Mouse (Mus musculus): ENCODE data around the gene Tomm40.

Tomm40 gene

DNA sequence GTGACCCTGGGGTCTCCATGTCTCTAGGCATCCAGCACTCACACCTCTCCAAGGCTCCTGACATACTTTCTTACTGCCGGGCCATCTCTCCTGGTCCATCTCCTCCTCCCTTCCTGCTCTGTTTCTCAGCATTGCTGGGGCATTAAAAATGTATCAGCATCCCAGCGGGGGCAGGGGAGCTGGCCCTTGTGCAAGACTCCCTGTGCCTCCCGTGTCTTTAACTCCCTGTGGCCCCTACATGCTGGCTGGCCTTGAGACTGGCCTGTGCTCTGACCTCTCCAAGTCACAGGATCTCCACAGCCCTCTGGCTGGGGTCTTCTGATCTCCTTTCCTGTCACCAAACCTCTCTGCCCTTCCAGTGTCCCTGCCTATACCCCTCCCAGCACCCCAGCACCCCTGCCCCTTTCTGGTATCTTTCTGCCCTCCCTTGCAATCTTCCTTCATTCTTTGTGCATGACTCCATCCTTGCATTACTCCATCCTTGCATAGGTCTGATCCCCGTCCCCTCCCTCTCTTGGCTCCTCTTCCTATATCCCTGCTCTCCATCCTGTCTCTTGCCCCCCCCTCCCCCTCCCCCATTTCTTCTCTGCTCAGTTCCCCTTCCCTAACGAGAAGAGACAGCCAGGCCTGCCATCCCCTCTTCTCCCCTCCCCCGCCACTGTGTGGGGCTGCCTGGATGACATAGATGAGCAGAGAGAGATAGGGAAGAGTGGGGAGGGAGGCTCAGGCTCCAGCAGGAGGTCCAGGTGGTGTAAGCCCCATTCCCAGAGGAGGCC is 31.4 kb upstream of the Tomm40 start:
- intact Hi-C loops (cut with DNase I): loop anchor here (5.0 kb wide), 1 partner anchor 34 kb away; no protein-coding TSS in a partner anchor

DNA sequence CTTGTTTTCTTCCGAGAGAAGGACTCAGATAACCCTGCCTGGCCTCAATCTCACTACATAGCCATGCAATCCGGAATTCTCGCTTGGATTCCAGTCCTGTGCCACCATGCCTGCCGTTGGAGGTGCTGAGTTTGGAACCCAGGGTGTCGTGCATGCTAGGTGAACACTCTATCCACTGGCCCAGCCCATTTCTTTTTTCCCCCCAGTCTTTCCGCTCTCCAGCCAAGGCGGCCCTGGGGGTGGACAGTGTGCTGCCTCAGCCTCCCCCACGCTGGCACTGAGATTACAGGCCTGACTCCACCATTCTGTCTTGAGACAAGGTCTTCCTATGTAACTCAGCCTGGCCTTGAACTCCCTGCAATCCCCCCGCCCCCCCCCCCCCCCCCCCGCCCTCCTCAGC is 30.7 kb upstream of the Tomm40 start:
- intact Hi-C loops (cut with DNase I): loop anchor here (5.0 kb wide), 1 partner anchor 34 kb away; no protein-coding TSS in a partner anchor

DNA sequence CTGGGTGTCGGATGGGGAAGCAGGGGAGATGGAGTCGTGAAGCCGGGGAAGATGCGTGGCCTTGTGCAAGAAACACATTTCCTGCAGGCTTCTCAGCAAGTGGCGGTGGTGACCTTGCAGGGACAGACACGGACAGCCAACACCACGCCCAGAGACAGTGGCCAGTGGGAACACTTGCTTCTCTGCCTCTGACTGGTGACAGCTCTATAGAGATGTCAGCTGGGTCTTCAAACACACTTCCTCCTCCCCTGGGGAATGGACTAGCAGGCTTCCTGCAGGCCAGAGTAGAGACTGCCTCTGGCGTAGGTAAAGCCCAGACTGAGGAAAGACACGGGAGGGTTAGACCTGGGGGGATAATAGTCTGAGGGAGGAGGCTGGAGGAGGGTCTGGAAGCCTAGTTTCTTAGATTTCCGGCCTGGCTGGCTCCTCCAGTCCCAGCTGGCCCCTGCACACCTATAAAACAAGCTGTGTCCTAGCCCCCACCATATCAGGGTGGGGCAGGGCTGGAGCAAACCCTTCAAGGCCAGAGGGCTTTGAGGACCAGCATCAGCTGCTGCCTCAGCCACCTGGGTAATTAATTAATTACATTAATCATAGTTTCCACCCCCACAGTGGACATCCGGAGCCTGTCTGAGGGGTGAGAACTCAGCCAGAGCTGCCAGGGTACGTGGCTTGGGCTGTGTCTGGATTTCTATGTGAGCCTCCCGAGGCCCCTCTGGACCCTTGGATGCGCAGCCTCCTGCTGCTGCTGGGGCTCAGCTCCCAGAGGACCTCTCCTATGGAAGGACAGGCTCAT is 29.6 kb upstream of the Tomm40 start:
- intact Hi-C loops (cut with DNase I): loop anchor here (5.0 kb wide), 1 partner anchor 32 kb away; no protein-coding TSS in a partner anchor

DNA sequence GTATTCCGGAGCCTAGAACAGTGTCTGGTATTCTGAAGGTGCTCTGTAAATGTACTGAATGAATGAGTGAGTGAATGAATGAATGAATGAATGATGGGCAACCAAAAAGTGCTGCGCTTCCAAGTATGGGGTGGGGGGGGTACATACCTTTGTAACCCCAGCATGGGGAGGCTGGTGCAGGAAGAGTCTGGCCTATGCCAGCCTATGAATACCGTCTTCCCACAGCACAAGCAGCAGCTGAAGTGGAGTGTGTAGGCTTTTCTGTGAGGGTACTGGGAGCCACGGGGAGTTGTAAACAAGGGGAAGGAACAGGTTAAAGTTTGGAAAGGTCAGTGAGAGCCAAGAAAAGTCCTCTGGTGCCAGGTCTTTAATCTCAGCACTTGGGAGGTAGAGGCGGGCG is 28.6 kb upstream of the Tomm40 start:
- intact Hi-C loops (cut with DNase I): no loop called here

DNA sequence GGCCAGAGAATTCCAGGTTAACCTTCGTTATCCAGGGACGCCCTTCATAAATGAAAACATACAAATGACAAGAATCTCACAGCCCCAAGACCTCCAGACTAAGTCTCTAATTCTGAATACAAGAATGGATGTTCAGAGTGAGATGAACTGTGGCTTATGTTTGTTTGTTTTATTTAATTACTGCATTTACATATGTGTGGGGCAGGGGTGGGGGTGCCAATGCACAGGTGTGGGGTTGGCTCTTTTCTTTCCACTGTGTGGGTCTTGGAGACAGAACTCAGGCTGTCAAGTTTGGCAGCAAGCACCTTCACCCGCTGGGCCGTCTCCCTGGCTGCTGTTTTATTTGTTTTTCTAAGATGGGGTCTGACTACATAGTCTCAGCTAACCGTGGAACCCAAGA is 27.2 kb upstream of the Tomm40 start:
- intact Hi-C loops (cut with DNase I): no loop called here

DNA sequence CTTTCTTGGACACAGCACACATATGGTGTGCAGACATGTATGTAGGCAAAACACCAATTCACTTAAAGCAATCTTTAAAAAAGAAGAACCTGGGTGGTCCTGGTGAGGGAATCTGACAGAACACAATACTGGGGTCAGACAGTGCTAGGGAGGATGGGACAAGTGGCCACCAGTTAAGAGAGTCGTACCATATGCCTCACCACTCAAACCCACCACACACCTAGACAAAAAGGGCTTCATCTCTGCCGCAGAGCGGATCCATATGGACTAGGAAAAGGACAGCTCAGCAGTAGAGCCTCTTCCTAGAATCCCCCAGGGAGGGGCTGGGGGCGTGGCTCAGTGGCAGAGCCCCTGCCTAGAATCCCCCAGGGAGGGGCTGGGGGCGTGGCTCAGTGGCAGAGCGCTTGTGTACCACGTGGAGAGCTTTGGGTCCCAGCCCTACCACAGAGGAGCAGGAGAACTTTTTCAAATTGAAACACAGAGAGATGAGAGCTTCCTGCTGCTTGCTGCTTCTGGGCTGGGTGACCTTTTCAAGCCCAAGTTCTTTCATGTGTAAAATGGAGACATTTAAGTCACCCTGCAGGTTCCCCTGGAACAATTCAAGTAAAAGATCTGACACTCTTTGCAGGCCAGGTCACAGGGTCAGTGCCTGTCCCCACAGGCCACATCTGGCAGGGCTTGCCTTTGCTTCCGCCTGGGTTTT is 26.2 kb upstream of the Tomm40 start:
- intact Hi-C loops (cut with DNase I): no loop called here

DNA sequence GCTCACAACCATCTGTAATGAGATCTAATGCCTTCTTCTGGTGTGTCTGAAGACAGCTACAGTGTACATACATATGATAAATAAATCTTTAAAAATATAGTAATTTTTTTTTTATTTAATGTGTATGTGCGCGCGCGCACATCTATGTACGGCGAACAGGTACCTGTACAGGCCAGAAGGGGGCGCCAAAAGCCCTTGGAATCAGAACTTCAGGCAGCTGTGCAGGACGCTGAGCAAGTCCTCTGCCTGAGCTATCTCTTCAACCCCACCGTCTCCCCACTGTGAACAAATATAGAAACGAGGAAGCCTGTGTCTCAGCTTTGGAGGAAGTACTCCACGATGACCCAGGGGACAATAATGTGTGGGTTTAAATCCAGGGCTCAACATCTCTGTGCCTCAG is 25.0 kb upstream of the Tomm40 start:
- intact Hi-C loops (cut with DNase I): no loop called here

DNA sequence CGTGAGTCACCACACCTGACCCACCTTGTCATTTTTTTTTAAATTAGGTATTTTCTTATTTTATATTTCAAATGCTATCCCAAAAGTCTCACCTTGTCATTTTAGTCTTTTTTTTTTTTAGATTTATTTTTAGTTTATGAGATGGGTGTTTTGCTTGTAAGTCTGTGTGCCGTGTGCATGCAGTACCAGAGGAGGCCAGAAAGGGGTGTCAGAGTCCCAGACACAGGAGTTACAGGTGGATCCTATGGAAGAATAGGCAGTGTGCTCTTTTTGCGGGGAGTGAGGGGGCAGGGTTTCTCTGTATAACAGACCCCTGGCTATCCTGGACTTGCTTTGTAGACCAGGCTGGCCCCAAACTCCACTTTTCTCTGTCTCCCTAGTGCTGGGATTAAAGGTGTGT is 23.5 kb upstream of the Tomm40 start:
- intact Hi-C loops (cut with DNase I): no loop called here

DNA sequence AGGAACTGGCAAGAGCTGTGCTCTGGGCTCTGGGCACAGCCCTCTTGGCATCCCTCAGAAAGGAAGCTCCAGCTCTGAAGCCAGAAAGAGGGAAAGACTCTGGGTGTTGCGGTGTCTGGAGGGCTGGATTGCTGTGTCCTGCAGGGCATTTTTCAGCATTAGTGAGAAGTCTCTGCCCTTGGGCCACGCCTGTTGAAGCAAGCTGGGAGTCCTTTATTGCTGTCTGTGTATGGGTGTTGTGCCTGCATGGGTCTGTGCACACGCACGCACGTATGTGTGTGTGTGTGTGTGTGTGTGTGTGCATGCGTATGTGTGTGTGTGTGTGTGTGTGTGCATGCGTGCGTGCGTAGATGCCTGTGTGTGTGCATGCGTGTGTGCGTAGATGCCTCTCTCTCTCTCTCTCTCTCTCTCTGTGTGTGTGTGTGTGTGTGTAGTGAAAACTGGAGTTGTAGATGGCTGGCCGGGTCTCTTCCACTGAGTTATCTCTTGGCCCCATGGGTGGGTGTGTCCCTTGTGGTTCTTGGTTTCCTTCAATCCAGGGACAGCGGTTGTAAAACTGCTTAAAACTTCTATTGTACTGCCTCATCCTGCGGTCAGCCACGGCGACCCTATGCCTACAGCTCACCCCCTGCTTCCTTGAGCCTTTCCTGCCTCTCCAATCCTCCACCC is 21.3 kb upstream of the Tomm40 start:
- intact Hi-C loops (cut with DNase I): no loop called here

DNA sequence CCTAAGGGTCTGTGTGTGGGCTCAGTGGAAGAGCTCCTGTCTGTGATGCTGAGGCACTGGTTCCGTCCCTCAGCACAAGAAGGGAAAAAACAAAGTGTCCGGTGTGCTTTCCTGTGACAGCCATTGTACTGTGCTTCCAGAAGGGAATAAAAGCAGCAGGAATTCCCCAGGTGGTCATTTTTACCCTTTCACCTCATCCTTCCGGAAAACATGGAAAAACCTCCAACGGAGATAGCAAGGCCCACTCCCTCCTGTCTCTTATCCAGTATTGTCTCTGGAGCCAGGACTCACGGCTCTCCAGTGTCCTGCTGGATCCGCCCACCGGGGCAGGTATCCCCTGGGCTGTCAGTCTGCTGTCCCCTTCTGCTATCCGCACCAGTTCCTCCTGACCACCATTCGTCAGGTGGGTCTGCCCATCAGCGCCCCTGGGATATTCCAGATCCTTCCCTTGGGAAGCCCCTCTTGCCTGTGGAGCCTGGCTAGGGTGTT is 19.0 kb upstream of the Tomm40 start:
- intact Hi-C loops (cut with DNase I): no loop called here

DNA sequence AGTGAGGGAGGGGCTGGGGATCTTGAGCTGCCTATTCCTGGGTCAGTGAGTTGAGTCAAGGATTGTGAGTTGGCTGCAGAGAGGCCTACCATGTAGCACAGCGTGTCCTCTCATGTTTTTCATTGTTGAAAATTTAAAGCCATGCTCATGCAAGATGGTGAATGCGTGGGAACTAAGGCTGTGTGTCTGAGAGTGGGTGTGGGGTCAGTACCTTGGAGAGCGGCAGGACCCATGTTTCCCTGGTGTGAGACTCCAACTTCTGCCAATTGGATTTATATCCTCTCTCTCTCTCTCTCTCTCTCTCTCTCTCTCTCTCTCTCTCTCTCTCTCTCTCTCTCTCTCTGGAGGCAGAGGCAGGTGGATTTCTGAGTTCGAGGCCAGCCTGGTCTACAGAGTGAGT is 11.3 kb upstream of the Tomm40 start:
- intact Hi-C loops (cut with DNase I): no loop called here

DNA sequence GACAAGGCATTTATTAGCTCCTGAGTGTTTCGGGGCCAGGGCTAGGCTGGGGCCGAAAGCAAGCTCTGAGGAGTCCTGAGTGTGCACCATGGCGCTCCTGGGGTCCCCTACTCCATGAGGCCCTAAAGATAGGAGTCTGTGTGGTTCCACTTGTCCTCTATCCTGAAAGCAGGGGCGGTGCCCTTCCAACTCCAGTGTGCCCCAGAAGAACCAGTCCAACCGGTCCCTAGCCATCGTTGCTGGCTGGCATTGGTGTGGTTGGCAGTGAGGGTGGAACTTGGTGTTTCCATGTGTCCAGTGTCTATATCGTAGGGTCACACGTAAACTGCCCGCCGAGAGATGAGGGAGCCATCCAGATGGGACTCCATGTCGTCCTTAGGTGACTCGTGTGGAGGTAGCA is 8.9 kb upstream of the Tomm40 start:
- intact Hi-C loops (cut with DNase I): no loop called here

DNA sequence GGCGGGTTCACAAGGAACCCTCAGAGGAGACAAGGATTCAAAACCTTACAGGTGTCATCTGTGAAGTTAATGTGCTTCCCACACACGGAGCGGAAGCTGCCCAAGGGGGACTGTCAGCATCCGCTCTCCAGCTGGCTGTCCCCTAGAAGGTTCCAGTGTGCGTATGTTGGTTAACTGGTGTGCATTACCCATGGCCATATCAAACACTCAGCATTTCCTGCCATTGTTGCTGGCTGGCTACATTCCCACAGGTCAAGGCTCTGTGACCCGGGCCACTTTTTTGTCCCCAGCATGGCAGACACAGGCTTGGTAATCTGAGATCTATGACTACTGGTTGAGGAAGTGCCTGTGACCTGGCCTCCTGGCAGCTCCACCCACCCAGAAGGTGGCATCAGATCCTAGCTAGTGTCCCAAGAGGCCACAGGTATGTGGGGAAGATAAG is 7.5 kb upstream of the Tomm40 start:
- intact Hi-C loops (cut with DNase I): no loop called here

DNA sequence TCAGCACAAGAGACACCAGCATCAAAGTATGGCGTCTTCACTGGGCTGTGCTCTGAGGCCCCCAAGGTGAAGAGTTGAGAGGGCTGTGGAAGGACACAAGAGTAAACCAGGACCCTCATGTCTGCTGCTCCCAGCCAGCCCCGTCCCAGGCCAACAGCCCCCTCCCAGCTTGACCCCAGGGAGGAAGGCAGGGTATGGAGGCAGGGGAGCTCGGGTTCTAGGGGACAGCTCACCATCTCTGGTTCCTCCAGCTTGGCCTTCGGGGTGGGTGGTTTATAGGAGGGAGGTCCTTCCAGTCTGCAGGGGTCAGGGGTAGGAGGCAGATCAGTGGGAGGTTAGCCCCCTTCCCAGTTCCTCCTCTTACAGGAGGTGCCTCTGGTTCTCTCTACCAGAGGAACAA is 4.0 kb upstream of the Tomm40 start:
- intact Hi-C loops (cut with DNase I): no loop called here

DNA sequence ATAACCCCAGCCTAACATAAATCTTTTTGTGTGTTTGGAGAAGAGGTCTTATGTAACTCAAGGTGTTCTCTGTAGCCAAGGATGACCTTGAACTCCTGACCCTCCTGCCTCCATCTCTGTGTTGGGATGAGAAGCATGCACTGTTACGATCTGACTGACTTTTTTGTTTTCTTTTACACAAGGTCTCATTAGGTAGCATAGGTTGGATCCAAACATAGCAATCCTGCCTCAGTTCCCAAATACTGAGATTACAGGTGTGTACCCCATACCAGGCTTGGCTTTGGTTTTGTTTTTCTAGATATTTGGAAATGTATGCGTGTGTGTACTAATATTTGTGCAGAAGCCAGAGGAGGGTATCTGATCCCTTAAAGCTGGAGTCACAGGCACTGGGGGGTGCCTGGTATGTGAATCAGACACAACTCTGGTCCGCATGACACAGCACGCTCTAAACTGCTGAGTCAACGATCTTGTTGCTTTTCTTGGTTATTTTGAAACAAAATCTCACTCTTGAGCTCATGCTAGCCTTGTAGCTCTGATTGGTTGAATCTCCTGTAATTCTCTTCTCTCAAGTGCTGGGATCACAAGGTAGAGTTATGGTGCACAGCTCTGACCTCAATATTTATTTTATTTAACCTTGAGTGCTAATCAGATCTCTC is 3.2 kb upstream of the Tomm40 start:
- intact Hi-C loops (cut with DNase I): no loop called here

DNA sequence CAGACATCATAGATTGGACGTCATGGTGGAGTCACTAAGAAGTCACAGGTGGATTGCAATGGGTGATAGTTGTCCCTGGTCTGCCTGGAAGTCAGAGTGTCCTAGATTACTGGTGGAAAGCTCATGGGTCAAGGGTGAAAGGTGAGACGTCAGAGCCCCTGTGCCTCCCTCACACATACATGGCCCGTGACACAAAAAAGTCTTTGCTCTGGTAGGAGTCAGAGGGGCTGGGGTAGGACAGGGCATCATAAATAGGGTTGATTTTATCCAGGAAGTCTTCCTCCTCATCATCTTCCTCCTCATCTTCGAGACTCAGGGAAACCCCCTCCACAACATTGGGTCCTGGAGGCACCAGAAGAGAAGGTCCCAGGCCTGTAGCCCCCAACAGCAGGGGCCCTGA is 2.1 kb upstream of the Tomm40 start:
- intact Hi-C loops (cut with DNase I): no loop called here

DNA sequence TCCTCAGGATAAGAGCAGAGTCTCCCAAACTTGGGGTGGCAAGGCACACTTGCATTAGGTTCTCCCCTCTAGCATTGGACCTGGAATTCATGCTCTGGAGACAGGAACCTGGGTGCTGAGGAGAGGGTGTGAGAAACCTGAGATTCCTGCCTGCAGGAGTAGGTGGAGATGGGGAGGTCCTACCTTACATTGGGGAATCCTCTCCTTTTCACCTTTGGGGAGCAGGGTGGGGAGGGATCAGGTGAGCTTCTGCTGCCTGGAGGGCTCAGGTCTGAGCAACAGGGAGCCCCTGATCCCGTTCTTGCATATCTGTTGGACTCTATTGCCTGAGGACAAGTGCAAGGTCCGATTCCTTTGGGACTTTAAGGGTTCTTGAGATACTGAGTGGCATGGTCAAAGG is 1.6 kb upstream of the Tomm40 start:
- intact Hi-C loops (cut with DNase I): no loop called here

DNA sequence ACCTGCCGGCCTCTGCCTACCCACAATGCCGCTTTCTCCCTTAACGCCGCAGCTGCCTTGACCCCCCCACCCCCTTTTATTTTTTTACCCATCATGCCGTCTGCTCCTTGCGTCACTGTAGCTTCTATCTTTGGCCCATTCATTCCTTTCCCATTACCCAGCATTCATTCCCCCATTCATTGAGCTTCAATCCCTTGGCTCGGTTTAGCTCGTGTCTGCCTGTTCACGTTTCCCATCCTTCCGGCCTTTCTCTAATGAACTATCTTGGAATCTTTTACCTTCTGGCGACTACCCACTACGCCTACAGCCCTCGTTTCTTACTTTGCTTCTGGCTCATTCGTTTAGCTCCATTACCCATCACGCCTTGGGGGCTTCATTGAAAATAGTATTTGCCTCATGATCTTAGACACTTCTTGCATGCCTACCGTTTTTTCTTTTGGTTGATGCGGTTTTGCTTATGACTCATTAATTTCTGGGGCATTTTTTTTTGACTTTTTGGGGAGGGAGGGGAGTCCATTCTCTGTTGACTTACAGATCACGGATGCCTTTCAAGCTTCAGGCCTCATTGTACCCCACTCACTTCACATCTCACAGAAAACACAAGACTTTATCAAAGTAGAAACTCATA is 931 bp upstream of the Tomm40 start:
- intact Hi-C loops (cut with DNase I): no loop called here

DNA sequence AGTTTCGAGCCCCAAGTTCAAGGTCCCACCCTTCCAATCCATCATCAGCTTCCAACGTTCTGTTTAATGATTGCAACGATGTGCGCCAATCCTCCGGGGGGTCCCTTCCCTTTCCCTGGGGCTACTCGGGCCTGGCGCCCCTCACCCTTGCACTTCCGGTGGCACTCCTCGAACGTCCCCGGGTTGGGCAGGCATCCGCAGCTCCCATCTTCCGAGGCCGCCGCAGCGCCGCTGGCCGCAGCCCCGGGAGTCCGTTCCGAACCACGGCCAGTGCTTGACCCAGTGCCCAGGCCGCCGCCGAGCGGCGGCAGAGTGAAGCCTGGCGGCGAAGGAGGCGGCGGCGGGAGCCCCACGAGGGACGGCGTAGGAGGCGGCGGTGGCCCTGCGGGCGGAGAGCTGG is 402 bp downstream of the Tomm40 start:
- intact Hi-C loops (cut with DNase I): loop anchor here (5.0 kb wide), 3 partner anchors 32 to 313 kb away; partner anchors contain the start of genes Ckm, Clptm1 and Klc3

DNA sequence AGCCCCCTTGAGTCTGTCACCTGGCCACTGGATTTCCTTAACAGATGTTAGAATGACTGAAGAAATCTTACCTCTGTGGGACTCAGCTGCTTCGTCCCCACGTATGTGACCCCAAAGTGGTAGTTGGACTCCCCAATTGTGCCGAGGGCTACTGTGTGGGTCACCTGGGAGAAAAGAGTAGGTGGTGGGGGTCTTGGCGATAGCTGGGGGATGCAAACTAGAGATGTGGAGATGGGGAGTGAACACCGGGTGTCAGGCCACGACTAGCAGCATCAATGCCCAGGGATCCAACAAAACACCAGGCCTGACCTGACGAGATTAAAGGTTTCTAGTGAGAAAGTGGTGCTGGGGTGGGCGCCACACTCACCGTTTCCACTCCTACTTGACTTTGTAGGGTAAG is 1.6 kb downstream of the Tomm40 start:
- intact Hi-C loops (cut with DNase I): loop anchor here (5.0 kb wide), 3 partner anchors 34 to 311 kb away; partner anchors contain the start of genes Ckm, Clptm1 and Klc3

Data from adrenal gland (tissue).